Mouse (Mus musculus): ENCODE measurements around the gene Olfr284. TPM values are rescaled to one million over a fixed set of nuclear protein-coding genes. Genes with fewer than 3 reads are reported as not detected.

The Olfr284 gene
- not detected in 2 replicates for polyA plus RNA-seq (2015; fragmentation: Nextera tagmentation; extraction: Ambion mirVana)

DNA sequence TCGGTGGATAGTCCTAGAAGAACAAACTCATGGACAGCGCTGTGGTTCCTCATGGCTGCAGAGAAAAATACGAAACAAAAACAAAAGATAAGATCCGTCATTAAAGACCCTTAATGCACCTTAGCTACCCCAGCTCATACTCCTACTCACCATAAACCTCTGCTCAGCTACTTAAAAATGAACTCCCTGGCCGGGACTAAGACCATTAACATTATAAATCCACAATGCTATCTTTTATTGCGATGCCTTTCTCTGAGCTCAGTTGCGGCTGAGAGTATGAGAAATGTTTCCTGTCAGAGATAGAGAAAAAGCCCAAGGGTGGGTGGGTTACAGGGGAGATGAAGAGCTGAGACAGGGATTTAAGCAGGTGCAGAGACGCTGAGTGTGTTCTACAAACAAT is at the start of gene Olfr284:
Olfr284 (minus strand) TSS at position 101 of the 400 bp plus-strand sequence.
- Histone ChIP-seq H3K36me3 (no peaks in the 10 kb centered on the region), H3K4me1 (no peaks in the 10 kb centered on the region), H3K4me3 (replicated peaks) (no peak within 1 kb of the TSS), H3K4me2 (no peak within 1 kb of the TSS), H3K9ac (no peak within 1 kb of the TSS), H3K27me3 (no peaks in the 10 kb centered on the region), H3K27ac (no peak within 1 kb of the TSS), H3K9me3 (replicated peaks) (no peaks in the 10 kb centered on the region)
- WGBS, result 50% methylated on average over 8 of the region's 8 CpGs
- ATAC-seq (replicated peaks; ENCODE audit: low FRiP score), result no peak

DNA sequence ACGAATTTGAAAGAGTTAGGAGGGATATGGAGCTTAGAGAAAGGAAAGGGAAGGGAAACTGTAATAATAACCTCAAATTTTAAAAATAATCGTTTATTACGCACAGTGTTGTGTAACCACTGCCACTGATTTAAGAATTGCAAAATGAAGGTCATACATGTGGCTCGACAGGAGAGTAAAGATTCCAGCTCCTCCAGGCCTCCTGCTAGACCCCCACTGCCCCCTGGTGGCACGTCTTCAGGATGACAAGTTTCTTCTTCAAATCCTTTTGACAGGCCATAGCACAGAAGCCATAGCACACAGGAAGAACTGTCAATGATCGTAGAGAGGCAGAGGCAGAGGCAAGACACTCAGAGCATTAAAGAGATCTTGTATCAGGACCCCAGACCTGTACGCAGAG is 49.0 kb upstream of the Olfr284 start:
- no peak overlapping the region for H3K4me3 ChIP-seq (replicated peaks)
- no peaks in the 10 kb centered on the region for H3K9me3 ChIP-seq (replicated peaks)
- no peak overlapping the region for H3K27ac ChIP-seq
- H3K9ac ChIP-seq, result no peak overlapping the region
- no peaks in the 10 kb centered on the region for H3K27me3 ChIP-seq
- 31% methylated on average over 7 of the region's 7 CpGs for WGBS
- peaks cover 6% of the 10 kb centered on the region for H3K4me1 ChIP-seq
- no peak overlapping the region for H3K4me2 ChIP-seq
- ATAC-seq (replicated peaks; ENCODE audit: low FRiP score), result 0 out of 2 replicates have a peak, but pooled peaks have one; percentile 29
- no peaks in the 10 kb centered on the region for H3K36me3 ChIP-seq

DNA sequence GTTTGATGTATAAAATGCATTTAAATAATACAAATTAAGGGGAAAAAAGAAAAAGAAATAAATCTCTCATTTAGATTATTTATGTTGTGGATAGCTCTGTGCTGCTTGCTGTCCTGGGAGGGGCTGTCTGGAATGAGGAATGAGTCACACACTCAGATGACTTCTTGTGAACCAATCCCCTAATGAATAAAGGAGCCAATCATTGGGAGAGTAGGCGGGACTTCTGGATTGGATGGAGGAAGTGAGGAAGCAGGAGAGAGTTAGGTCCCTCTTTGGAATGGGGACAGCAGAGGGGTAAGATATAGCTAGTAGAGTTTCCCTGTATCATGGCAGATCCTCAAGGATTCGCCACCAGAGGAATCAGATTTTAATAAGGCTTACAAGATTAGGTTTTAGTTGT is 46.8 kb upstream of the Olfr284 start:
- Histone ChIP-seq H3K36me3 (no peaks in the 10 kb centered on the region), H3K27me3 (no peaks in the 10 kb centered on the region), H3K4me2 (no peak overlapping the region), H3K27ac (no peak overlapping the region), H3K4me1 (peaks cover 6% of the 10 kb centered on the region), H3K9me3 (replicated peaks) (no peaks in the 10 kb centered on the region), H3K4me3 (replicated peaks) (no peak overlapping the region), H3K9ac (no peak overlapping the region)
- WGBS, result 84% methylated on average over 2 of the region's 2 CpGs
- ATAC-seq (replicated peaks; ENCODE audit: low FRiP score), result no peak

DNA sequence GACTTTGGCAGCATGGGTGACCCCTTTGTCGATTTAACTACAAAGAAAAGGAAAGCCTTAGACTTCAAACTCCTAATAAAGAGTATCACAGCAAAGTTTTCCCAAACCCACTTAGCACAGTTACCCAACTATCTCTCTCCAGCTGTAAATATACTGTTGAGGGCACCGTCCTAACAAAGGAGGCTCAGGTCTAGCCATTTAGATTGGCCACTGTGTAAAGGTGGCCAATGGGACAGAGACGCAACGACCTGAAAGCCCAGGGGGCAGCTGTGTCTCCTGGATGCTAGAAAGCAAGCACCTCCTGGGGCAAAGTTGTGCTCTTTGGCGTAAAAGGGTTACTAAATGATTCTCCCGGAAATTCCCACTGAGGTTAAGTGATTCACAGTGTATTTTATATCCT is 40.1 kb upstream of the Olfr284 start, which contains the start of gene Olfr283:
Olfr283 (minus strand) TSS at position 101 of the 400 bp plus-strand sequence.
- H3K9ac ChIP-seq, result no peak within 1 kb of the TSS
- H3K4me1 ChIP-seq, result no peaks in the 10 kb centered on the region
- no peaks in the 10 kb centered on the region for H3K27me3 ChIP-seq
- H3K36me3 ChIP-seq, result no peaks in the 10 kb centered on the region
- 88% methylated on average over 6 of the region's 6 CpGs for WGBS
- H3K9me3 ChIP-seq (replicated peaks), result no peaks in the 10 kb centered on the region
- H3K4me2 ChIP-seq, result no peak within 1 kb of the TSS
- no peak within 1 kb of the TSS for H3K4me3 ChIP-seq (replicated peaks)
- ATAC-seq (replicated peaks; ENCODE audit: low FRiP score), result no peak
- no peak within 1 kb of the TSS for H3K27ac ChIP-seq

DNA sequence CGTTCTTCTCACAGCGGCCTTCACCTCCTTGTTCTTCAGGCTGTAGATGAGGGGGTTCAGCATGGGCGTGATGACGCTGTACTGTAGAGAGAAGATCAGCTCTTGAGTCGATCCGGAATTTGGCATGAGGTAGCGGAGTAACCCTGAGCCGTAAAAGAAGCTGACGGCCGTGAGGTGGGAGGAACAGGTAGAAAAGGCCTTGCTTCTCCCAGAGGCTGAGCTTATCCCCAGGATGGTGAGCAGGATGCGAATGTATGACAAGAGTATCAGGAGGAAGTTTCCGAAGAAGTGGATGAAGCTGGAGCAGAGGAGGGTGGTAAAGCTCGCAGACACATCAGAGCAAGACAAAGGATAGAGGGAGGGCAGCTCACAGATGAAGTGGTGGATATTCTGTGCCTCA is 37.4 kb upstream of the Olfr284 start:
- H3K9ac ChIP-seq, result no peak overlapping the region
- no peaks in the 10 kb centered on the region for H3K4me1 ChIP-seq
- H3K27me3 ChIP-seq, result no peaks in the 10 kb centered on the region
- no peak for ATAC-seq (replicated peaks; ENCODE audit: low FRiP score)
- H3K9me3 ChIP-seq (replicated peaks), result no peaks in the 10 kb centered on the region
- WGBS, result 90% methylated on average over 13 of the region's 13 CpGs
- no peak overlapping the region for H3K4me2 ChIP-seq
- H3K27ac ChIP-seq, result no peak overlapping the region
- no peaks in the 10 kb centered on the region for H3K36me3 ChIP-seq
- no peak overlapping the region for H3K4me3 ChIP-seq (replicated peaks)

DNA sequence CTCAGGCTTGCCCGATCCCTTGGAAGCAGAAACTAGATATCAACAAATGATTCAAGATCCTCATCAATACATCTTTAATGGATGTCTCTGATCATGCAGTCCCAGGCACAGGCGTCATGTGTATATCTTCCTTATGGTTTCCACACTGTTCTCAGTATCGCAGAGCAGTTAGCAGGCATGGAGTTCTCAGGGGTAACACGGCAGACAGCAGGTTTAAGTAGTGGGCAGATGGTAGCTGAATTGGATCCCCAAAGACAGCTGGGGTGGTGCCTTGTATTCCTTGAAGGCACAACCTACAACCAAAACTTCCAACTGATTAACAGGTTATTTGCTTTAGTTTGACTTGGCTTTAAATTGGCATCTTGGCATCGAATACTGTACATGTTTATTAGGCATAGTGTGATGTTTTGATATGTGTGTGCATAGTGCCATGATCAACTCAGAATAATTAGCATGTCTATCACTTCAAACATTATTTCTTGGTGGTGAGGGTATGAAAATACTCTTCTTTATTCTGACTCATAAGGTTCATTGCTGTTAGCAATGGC is 23.5 kb downstream of the Olfr284 start, which contains the start of gene Olfr285:
Olfr285 (minus strand) TSS at position 177 of the 548 bp plus-strand sequence.
- WGBS, result 90% methylated on average over 5 of the region's 5 CpGs
- no peaks in the 10 kb centered on the region for H3K27me3 ChIP-seq
- H3K9ac ChIP-seq, result no peak within 1 kb of the TSS
- H3K4me3 ChIP-seq (replicated peaks), result no peak within 1 kb of the TSS
- no peak within 1 kb of the TSS for H3K4me2 ChIP-seq
- ATAC-seq (replicated peaks; ENCODE audit: low FRiP score), result no peak
- H3K36me3 ChIP-seq, result no peaks in the 10 kb centered on the region
- no peaks in the 10 kb centered on the region for H3K9me3 ChIP-seq (replicated peaks)
- H3K4me1 ChIP-seq, result no peaks in the 10 kb centered on the region
- H3K27ac ChIP-seq, result no peak within 1 kb of the TSS

DNA sequence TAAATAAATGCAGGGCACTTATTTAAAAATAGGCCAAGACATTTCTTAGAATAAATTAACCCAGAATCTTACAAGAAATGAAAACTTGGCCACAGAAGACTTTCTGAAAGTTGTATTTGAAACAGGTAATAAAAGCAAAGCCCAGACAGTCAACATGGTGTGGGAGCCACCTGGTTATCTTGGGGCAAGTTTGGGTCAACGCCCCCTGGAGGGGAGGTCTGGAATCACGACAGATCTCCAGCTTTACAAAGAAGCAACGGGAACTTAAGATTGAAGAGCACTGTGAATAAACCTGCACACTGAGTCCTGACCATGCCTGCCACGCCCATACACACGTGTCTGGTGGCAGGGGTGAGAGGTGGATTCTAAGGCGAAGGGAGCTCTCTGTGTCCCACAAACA is 25.1 kb downstream of the Olfr284 start:
- Histone ChIP-seq H3K4me3 (replicated peaks) (no peak overlapping the region), H3K27ac (no peak overlapping the region), H3K9ac (no peak overlapping the region), H3K36me3 (no peaks in the 10 kb centered on the region), H3K9me3 (replicated peaks) (no peaks in the 10 kb centered on the region), H3K4me2 (no peak overlapping the region), H3K4me1 (no peaks in the 10 kb centered on the region), H3K27me3 (no peaks in the 10 kb centered on the region)
- ATAC-seq (replicated peaks; ENCODE audit: low FRiP score), result no peak
- 56% methylated on average over 6 of the region's 6 CpGs for WGBS

DNA sequence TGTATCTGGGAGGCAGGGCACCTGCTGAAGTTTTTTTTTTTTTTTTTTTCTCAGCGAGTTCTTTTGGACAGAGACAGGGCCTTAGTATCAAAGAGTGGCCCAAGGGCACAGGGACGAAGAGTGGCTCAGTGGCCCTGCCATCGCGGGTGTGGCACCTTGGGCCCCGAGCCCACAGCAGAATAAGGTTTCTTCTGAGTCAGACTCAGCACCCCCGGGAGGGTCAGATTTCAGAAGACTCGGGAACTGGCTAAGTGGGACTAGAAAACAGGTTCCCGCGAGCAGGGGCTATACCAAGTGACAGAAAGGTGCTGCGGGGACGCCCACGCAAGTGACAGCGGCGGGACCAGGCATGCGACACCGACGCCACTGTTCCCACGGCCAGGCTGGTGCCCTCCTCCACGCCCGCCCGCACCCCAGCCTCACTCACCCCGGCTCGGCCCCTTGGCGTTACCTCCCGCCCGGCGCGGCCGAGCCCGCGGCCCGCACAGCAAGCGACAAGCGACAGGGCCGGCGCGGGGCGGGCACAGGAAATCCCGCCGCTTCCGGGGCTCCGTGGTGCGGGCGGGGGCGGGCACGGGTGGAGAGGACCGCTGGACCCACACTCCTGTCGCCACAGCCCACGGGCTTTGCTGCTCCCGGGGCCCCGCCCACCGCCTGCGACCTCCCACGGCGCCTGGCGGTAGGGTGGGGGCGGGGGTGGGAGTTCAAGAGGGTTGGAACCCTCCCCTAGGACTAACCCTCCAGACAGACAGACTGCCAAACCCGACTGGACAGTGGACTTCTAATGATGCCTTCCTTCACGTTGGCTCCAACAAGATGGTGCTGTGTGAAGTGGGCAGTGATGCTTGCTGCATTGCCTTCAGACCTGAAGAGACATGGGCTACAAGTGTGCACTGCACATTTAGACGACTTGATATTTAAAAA is 44.9 kb downstream of the Olfr284 start, which contains the start of gene Zfp641:
Zfp641 (minus strand) TSS at position 534 of the 924 bp plus-strand sequence.
- H3K9ac ChIP-seq, result peak within 1 kb of the TSS; percentile 57
- H3K4me1 ChIP-seq, result peaks cover 7% of the 10 kb centered on the region; the same call in 1 of the 2 replicates
- peak within 1 kb of the TSS; percentile 95 for H3K4me2 ChIP-seq
- H3K27me3 ChIP-seq, result peaks cover 6% of the 10 kb centered on the region; the same call in 1 of the 2 replicates
- no peaks in the 10 kb centered on the region for H3K36me3 ChIP-seq
- WGBS, result 1% methylated on average over 59 of the region's 60 CpGs
- peak; percentile 73 for ATAC-seq (replicated peaks; ENCODE audit: low FRiP score)
- H3K27ac ChIP-seq, result no peak within 1 kb of the TSS
- no peaks in the 10 kb centered on the region for H3K9me3 ChIP-seq (replicated peaks)
- peak within 1 kb of the TSS; percentile 61 for H3K4me3 ChIP-seq (replicated peaks)

DNA sequence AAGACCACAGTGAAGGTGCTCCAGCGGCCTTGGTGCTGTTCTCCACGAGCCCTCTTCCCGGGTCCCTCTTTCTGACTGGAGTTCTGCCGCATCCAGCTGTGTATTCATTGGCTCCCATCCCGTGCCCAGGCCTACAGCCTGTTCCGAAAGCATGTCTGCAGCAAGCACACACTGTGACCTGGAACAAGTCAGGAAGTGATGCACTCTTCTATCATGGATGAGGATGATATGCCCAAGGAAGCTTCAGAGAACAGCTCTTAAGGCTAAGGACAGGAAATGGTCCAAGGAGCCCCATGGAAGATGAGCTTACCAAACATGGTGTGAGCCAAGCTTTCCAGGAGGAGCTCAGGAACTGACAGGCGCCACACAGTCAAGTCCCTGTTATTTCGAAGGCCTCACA is 47.1 kb downstream of the Olfr284 start:
- ATAC-seq (replicated peaks; ENCODE audit: low FRiP score), result no peak

More for the DNA sequence above, 47.1 kb downstream of the Olfr284 start:
- Histone ChIP-seq H3K4me3 (replicated peaks) (no peak overlapping the region), H3K4me1 (peaks cover 7% of the 10 kb centered on the region; the same call in 1 of the 2 replicates), H3K4me2 (no peak overlapping the region), H3K9ac (no peak overlapping the region), H3K36me3 (no peaks in the 10 kb centered on the region), H3K27ac (no peak overlapping the region), H3K27me3 (peaks cover 6% of the 10 kb centered on the region; the same call in 1 of the 2 replicates), H3K9me3 (replicated peaks) (no peaks in the 10 kb centered on the region)
- 90% methylated on average over 8 of the region's 8 CpGs for WGBS

Other genes with a start within 250 kb of the Olfr284 start
- gene Pfkm, start 248.4 kb downstream of the Olfr284 start, polyA plus RNA-seq (2015; fragmentation: Nextera tagmentation; extraction: Ambion mirVana), result 38.7 and 44.6 TPM in 2 replicates
- 34.0 and 34.3 TPM in 2 replicates for gene Senp1, start 247.2 kb downstream of the Olfr284 start, polyA plus RNA-seq (2015; fragmentation: Nextera tagmentation; extraction: Ambion mirVana)
- gene Asb8, start 175.4 kb downstream of the Olfr284 start, polyA plus RNA-seq (2015; fragmentation: Nextera tagmentation; extraction: Ambion mirVana), result 46.2 and 47.4 TPM in 2 replicates
- 0.99 and 1.6 TPM in 2 replicates for gene Ccdc184, start 173.8 kb downstream of the Olfr284 start, polyA plus RNA-seq (2015; fragmentation: Nextera tagmentation; extraction: Ambion mirVana)
- not detected in 2 replicates for gene Olfr288, start 145.4 kb downstream of the Olfr284 start, polyA plus RNA-seq (2015; fragmentation: Nextera tagmentation; extraction: Ambion mirVana)
- gene Gm44579, start 120.0 kb downstream of the Olfr284 start, polyA plus RNA-seq (2015; fragmentation: Nextera tagmentation; extraction: Ambion mirVana), result not detected in 2 replicates
- not detected in 2 replicates for gene Olfr287, start 119.9 kb downstream of the Olfr284 start, polyA plus RNA-seq (2015; fragmentation: Nextera tagmentation; extraction: Ambion mirVana)
- gene Olfr286, start 106.5 kb downstream of the Olfr284 start, polyA plus RNA-seq (2015; fragmentation: Nextera tagmentation; extraction: Ambion mirVana), result not detected in 2 replicates
- not detected in 2 replicates for gene H1fnt, start 83.7 kb downstream of the Olfr284 start, polyA plus RNA-seq (2015; fragmentation: Nextera tagmentation; extraction: Ambion mirVana)
- 1.6 and 1.7 TPM in 2 replicates for gene Zfp641, start 44.8 kb downstream of the Olfr284 start, polyA plus RNA-seq (2015; fragmentation: Nextera tagmentation; extraction: Ambion mirVana)
- gene Olfr285, start 23.6 kb downstream of the Olfr284 start, polyA plus RNA-seq (2015; fragmentation: Nextera tagmentation; extraction: Ambion mirVana), result not detected in 2 replicates
- not detected in 2 replicates for gene Olfr283, start 40.0 kb upstream of the Olfr284 start, polyA plus RNA-seq (2015; fragmentation: Nextera tagmentation; extraction: Ambion mirVana)
- gene Olfr282, start 90.2 kb upstream of the Olfr284 start, polyA plus RNA-seq (2015; fragmentation: Nextera tagmentation; extraction: Ambion mirVana), result not detected in 2 replicates
- not detected in 2 replicates for gene Olfr281, start 111.6 kb upstream of the Olfr284 start, polyA plus RNA-seq (2015; fragmentation: Nextera tagmentation; extraction: Ambion mirVana)
- not detected in 2 replicates for gene OR5BS1P, start 128.9 kb upstream of the Olfr284 start, polyA plus RNA-seq (2015; fragmentation: Nextera tagmentation; extraction: Ambion mirVana)
- 0.22 TPM in 1 of 2 replicates, not detected in the other for gene Lalba, start 141.7 kb upstream of the Olfr284 start, polyA plus RNA-seq (2015; fragmentation: Nextera tagmentation; extraction: Ambion mirVana)
- gene Olfr279, start 151.4 kb upstream of the Olfr284 start, polyA plus RNA-seq (2015; fragmentation: Nextera tagmentation; extraction: Ambion mirVana), result not detected in 2 replicates
- 115 and 121 TPM in 2 replicates for gene Kansl2, start 193.3 kb upstream of the Olfr284 start, polyA plus RNA-seq (2015; fragmentation: Nextera tagmentation; extraction: Ambion mirVana)
- 61.0 and 66.4 TPM in 2 replicates for gene Ccnt1, start 229.9 kb upstream of the Olfr284 start, polyA plus RNA-seq (2015; fragmentation: Nextera tagmentation; extraction: Ambion mirVana)
- gene 4930415O20Rik, start 230.0 kb upstream of the Olfr284 start, polyA plus RNA-seq (2015; fragmentation: Nextera tagmentation; extraction: Ambion mirVana), result 0.76 TPM in 1 of 2 replicates, not detected in the other

Data from kidney, embryonic 15.5 days (tissue).